Mouse (Mus musculus) testis, adult 2 months (tissue): ENCODE measurements at regions not wholly inside any gene's neighbourhood (a gene's known extent, or its start where the extent isn't known, plus 50 kb on each side); places are given as distances from the start of the nearest gene placed in this dataset.

ENCODE experiments used
- CTCF ChIP-seq: fragments of 200-500 bp; IDR thresholded peaks from 2 replicates; pipeline ENCODE4 v1.5.1; 2012; ENCODE audit warnings: low read depth, mild to moderate bottlenecking, inconsistent platforms, low read length, moderate library complexity; ENCODE audit not compliant: control insufficient read depth, insufficient read depth, insufficient replicate concordance
- POLR2A ChIP-seq: fragments of 200-500 bp; IDR thresholded peaks from 2 replicates; pipeline ENCODE4 v1.6.1; 2012; ENCODE audit warnings: low read depth, mild to moderate bottlenecking, inconsistent platforms, low read length, moderate library complexity; ENCODE audit not compliant: control insufficient read depth

DNA sequence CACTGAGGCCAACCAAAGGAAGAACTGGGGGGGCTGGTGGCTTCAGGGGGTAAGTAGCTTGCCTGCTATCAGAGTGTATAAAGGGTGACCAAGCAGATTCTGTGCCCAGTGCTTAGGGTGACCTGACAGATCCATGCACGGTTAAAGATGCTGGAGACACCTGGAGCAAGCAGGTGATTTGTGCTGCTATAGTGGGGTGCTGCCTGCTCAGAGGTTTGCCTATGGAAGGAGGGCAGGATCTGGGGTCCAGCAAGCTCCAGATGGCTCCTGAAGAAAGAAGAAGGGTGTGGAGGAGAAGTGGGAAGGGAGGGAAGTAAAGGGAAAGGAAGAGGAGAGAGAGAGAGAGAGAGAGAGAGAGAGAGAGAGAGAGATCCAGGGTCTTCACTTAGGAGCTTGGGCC lies 137.8 kb downstream of the Chst1 start:
- no peak for TF ChIP-seq CTCF
- no peak for TF ChIP-seq POLR2A
